Mouse (Mus musculus) limb, embryonic 15.5 days (tissue): Measurements from ENCODE around the gene Abr. TPM values are rescaled to one million over a fixed set of nuclear protein-coding genes. Genes with fewer than 3 reads are reported as not detected.
A peak's percentile ranks its signal among the peaks of the same experiment; 100 is the strongest.

Experiments
- ATAC-seq: fragments of 200-750 bp; cut with Nextera tagmentation; 2 replicates; pipeline ENCODE4 v1.8.0; 2017; ENCODE audit warnings: low read depth, moderate TSS enrichment; ENCODE audit not compliant: insufficient number of reproducible peaks, low FRiP score, low TSS enrichment
- H3K27ac ChIP-seq: fragments of 300-500 bp; sonication (generic); 2 replicates; pipeline ENCODE4 v1.5.1; 2015; ENCODE audit warnings: moderate library complexity, mild to moderate bottlenecking, inconsistent platforms
- H3K27me3 ChIP-seq: fragments of 300-500 bp; sonication (generic); 2 replicates; pipeline ENCODE4 v1.6.1; 2015; ENCODE audit warnings: inconsistent platforms
- H3K36me3 ChIP-seq: fragments of 300-500 bp; sonication (generic); 2 replicates; pipeline ENCODE4 v1.6.1; 2015; ENCODE audit warnings: inconsistent platforms
- H3K4me1 ChIP-seq: fragments of 300-500 bp; sonication (generic); 2 replicates; pipeline ENCODE4 v1.6.1; 2015; ENCODE audit warnings: inconsistent platforms
- H3K4me2 ChIP-seq: fragments of 300-500 bp; sonication (generic); 2 replicates; pipeline ENCODE4 v1.6.1; 2015; ENCODE audit warnings: mild to moderate bottlenecking, inconsistent platforms
- H3K4me3 ChIP-seq: fragments of 300-500 bp; sonication (generic); 2 replicates; pipeline ENCODE4 v1.5.1; 2015; ENCODE audit warnings: mild to moderate bottlenecking, inconsistent platforms
- H3K9ac ChIP-seq: fragments of 300-500 bp; sonication (generic); 2 replicates; pipeline ENCODE4 v1.6.1; 2015; ENCODE audit warnings: inconsistent platforms
- H3K9me3 ChIP-seq: fragments of 300-500 bp; sonication (generic); 2 replicates; pipeline ENCODE4 v1.6.1; 2016; ENCODE audit warnings: inconsistent platforms
- WGBS: fragments of 180-500 bp; shearing (Covaris S2); methylation state at CpG from one replicate; pipeline ENCODE4 v1.1.7; 2015; 5-methylcytosine and 5-hydroxymethylcytosine counted together
- polyA plus RNA-seq: library from polyadenylated mRNA; unstranded; fragments of >200 nt; fragmentation: Nextera tagmentation; extraction: Ambion mirVana; gene quantifications from 2 replicates; pipeline ENCODE4 v1.2.1, GENCODE M21; 2015

Abr gene
- polyA plus RNA-seq, result 31.2 and 31.9 TPM in 2 replicates

DNA sequence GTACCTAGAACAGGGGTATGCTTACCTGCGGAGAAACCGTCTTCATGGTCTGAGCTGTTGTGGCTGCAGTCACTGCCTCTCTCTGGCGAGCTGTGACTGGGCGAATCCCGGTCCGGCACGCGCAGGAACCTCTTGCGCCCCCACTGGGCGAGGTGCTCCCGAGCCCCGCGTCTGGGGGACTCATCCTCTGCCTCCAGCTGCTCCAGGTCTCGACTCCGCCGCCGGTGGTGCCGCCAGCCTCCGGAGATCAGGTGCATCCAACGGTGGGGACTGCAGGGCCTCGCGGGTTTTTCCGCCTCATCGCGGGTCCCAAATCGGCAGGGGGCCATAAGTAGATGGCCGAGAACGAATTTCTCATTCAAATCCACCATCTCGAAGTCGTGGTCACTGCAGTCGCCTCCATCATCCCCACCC is at the start of gene Abr:
Gene Abr (minus strand): TSS at position 163 of the 414 bp plus-strand sequence.
- Histone ChIP-seq H3K4me1 (peaks cover 18% of the 10 kb centered on the region), H3K4me3 (peak within 1 kb of the TSS; percentile 66), H3K27ac (no peak within 1 kb of the TSS), H3K36me3 (no peaks in the 10 kb centered on the region), H3K27me3 (peaks cover 23% of the 10 kb centered on the region), H3K9ac (peak within 1 kb of the TSS; percentile 44), H3K9me3 (no peaks in the 10 kb centered on the region), H3K4me2 (peak within 1 kb of the TSS; percentile 100)
- WGBS, result 0% methylated on average over 31 of the region's 31 CpGs
- ATAC-seq, result no peak

DNA sequence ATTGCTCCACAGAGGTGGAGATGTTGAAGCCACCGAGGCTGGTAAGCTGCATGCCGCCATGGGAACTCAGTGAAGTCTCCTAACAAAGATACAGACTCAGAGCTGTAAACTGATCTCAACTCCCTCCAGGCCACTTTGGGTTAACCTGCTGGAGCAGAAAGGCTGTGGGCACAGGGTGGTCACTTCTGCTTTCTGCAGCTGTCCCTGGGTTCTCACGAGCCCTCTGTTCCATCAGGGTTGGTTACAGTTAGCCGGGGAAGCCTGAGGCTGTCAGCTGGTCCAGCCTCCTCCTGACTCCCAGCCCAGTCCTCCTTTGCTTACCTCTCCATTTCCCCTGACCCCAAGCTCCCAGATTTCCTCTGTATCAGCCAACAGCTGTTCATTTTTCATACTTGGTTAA is 45.7 kb upstream of the Abr start:
- no peak for ATAC-seq
- peaks cover 20% of the 10 kb centered on the region for H3K4me1 ChIP-seq
- peaks cover 71% of the 10 kb centered on the region for H3K27me3 ChIP-seq
- no peaks in the 10 kb centered on the region for H3K9me3 ChIP-seq
- H3K9ac ChIP-seq, result no peak overlapping the region
- no peak overlapping the region for H3K27ac ChIP-seq
- H3K36me3 ChIP-seq, result no peaks in the 10 kb centered on the region
- no peak overlapping the region for H3K4me2 ChIP-seq
- H3K4me3 ChIP-seq, result no peak overlapping the region
- 19% methylated on average over 4 of the region's 4 CpGs for WGBS

DNA sequence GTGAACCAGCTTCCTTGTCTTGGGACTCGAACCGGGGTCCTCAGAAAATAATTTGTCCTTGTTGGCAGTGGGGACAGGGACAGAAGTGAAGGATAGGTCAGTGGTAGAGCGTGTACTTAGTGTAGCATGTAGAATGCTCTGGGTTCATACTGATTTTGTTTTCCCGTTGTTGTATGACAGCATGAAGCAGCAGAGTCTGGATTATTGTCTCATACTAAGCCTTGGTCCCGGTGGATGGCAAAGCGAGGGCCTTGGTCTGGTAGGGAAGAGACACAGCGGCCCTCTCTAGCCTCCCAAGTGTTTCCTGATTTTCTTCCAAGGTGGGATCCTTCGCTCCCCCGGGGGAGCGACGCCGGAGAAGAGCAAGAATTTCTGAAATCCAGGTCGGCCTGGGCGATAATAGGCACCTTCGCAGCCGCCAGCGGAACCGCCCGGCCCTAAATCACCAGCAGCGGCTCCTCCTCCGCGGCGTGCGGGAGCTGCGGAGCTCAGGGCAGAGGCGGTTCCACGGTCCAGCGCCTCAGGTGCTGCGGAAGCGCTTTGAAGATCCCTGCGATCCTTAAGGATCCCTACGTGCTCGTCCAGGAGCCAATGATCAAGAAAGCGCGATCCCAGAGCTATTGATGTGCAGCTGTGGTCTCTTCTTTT is 44.0 kb upstream of the Abr start:
- no peak for ATAC-seq

DNA sequence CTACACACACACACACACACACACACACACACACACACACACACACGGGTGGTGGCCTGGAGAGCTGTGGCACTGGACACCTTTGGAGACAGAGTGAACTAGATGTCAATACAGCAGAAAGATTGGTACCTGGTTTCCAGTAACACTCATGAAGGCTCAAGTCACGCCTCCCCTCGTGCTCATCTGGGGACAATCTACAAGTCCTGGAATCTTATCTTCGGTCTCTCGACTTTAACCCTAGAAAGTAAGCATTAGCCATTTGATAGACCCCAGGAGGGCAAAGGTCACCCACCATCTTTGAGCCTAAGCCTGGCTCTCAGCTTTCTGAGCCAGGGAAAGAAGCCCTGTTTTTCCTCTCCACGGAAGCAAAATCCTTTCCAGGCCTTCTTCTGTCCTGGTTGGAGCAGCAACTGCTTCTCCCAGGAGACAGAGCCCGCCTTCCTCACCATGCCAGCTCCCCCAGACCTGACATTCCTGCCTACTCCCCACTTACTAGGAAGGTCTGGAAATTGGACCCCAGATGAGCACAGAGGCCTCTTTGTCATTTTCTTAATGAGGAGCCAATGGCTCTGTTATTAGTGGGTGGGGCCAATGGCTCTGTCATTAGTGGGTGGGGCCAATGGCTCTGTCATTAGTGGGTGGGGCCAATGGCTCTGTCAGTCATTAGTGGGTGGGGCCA is 39.8 kb upstream of the Abr start:
- no peak overlapping the region for H3K9ac ChIP-seq
- no peak overlapping the region for H3K4me2 ChIP-seq
- no peaks in the 10 kb centered on the region for H3K36me3 ChIP-seq
- H3K27ac ChIP-seq, result no peak overlapping the region
- WGBS, result 48% methylated on average over 6 of the region's 7 CpGs
- no peak for ATAC-seq
- H3K27me3 ChIP-seq, result peaks cover 22% of the 10 kb centered on the region
- peaks cover 18% of the 10 kb centered on the region for H3K4me1 ChIP-seq
- no peak overlapping the region for H3K4me3 ChIP-seq
- H3K9me3 ChIP-seq, result no peaks in the 10 kb centered on the region

More for the DNA sequence above, 44.0 kb upstream of the Abr start:
- no peaks in the 10 kb centered on the region for H3K36me3 ChIP-seq
- H3K4me3 ChIP-seq, result peak overlapping the region; percentile 33
- peaks cover 54% of the 10 kb centered on the region for H3K27me3 ChIP-seq
- peak overlapping the region; percentile 11; the same call in 1 of the 2 replicates for H3K9ac ChIP-seq
- WGBS, result 9% methylated on average over 35 of the region's 35 CpGs
- H3K27ac ChIP-seq, result no peak overlapping the region
- H3K4me1 ChIP-seq, result peaks cover 9% of the 10 kb centered on the region; the same call in 1 of the 2 replicates
- H3K4me2 ChIP-seq, result peak overlapping the region; percentile 63
- no peaks in the 10 kb centered on the region for H3K9me3 ChIP-seq

DNA sequence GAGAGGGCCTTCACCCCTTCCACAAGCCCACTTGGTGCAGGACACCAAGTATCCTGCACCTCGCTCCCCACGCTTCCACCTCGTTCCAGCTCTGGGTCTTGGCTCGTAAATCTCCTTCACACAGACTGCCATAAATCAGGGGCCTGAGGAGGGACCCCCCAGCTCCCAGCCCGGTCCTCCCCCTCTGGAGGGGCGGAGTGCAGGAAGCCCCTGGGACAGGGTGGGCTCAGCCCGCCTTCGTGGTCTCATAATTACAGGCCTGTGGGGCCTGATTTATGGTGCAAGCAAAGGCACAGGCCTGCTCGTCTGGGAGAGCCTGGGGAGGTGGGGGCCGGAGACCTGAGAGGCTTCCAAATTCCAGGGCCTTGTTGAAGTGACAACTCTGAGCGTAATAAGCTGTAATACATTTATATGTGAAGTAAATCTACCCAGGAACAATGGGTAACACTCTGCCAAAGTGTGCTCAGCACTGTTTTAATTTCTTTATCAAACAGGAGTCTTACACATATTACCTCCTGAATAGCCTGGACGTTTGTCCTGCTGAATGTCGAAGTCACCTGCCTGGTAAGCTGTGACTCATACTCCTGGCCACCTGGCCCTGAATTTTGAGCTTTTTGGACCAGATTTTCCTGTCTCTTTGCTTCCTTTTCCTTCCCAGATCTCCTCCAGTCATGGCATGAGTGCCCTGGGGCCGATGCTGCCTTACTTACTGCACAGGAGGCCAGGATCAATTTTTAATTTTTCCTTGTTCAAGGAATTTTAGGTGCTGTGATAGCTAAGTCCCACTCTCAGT is 37.2 kb upstream of the Abr start:
- Histone ChIP-seq H3K4me2 (no peak overlapping the region), H3K4me3 (no peak overlapping the region), H3K4me1 (peaks cover 10% of the 10 kb centered on the region), H3K9ac (no peak overlapping the region), H3K27me3 (peaks cover 3% of the 10 kb centered on the region; the same call in 1 of the 2 replicates), H3K36me3 (no peaks in the 10 kb centered on the region), H3K9me3 (no peaks in the 10 kb centered on the region), H3K27ac (no peak overlapping the region)
- no peak for ATAC-seq
- 22% methylated on average over 14 of the region's 14 CpGs for WGBS

- Histone ChIP-seq H3K4me2 (no peak overlapping the region), H3K27ac (no peak overlapping the region), H3K9me3 (no peaks in the 10 kb centered on the region), H3K27me3 (no peaks in the 10 kb centered on the region), H3K36me3 (no peaks in the 10 kb centered on the region), H3K4me1 (peaks cover 10% of the 10 kb centered on the region), H3K4me3 (no peak overlapping the region), H3K9ac (no peak overlapping the region)
- 48% methylated on average over 4 of the region's 4 CpGs for WGBS
- ATAC-seq, result no peak
Measured at GRCm38 (mm10) chr11:76657450-76657970, 35.4 kb upstream of the Abr start.

GRCm38 (mm10) chr11:76655106-76655505 is 33.0 kb upstream of the Abr start:
- Histone ChIP-seq H3K9ac (no peak overlapping the region), H3K4me2 (peak overlapping the region; percentile 49), H3K4me3 (peak overlapping the region; percentile 28), H3K4me1 (peaks cover 10% of the 10 kb centered on the region), H3K27ac (no peak overlapping the region), H3K36me3 (no peaks in the 10 kb centered on the region), H3K27me3 (no peaks in the 10 kb centered on the region), H3K9me3 (no peaks in the 10 kb centered on the region)
- ATAC-seq, result no peak
- 5% methylated on average over 10 of the region's 10 CpGs for WGBS

GRCm38 (mm10) chr11:76652838-76653334 is 30.8 kb upstream of the Abr start:
- WGBS, result 57% methylated on average over 3 of the region's 3 CpGs
- no peak for ATAC-seq
- no peak overlapping the region for H3K27ac ChIP-seq

DNA sequence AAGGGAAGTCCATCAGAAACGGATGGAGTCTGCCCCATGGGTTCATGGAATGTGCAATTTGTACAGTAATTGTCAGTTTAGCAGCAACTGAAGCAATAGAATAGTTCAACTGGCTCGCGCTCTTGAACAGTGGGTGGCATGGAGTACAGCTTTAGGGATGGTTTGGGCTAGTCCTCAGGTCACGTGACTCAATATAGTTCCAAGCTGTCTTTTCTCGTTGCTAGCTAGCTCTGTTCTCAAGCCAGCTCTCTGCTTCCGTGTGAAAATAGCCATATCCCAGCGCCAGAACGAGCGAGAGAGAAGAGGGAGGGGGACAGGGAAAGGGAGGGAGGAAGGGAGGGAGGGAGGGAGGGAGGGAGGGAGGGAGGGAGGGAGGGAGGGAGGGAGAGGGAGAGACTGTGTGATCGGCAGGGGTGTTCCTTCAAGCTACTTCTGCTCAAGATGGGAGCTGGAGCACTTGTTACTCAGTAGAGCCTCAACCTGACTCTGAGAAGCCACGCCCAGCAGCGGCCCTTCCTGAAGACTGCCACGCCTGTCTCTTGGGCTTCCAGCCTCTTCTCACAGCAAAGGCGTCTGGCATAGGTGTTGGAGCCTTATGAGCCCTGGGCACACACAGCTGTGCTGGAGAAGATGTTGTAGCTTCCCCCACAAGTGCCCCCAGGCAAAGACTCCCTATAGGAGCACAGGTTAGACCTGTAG is 28.9 kb upstream of the Abr start:
- Histone ChIP-seq H3K36me3 (no peaks in the 10 kb centered on the region), H3K4me3 (no peak overlapping the region), H3K27me3 (no peaks in the 10 kb centered on the region), H3K4me1 (peaks cover 8% of the 10 kb centered on the region), H3K4me2 (no peak overlapping the region), H3K27ac (no peak overlapping the region), H3K9ac (no peak overlapping the region), H3K9me3 (no peaks in the 10 kb centered on the region)
- WGBS, result 52% methylated on average over 13 of the region's 14 CpGs
- no peak for ATAC-seq

More at GRCm38 (mm10) chr11:76652838-76653334, 30.8 kb upstream of the Abr start:
- Histone ChIP-seq H3K27me3 (no peaks in the 10 kb centered on the region), H3K9ac (no peak overlapping the region), H3K4me1 (no peaks in the 10 kb centered on the region), H3K4me2 (no peak overlapping the region), H3K4me3 (no peak overlapping the region), H3K36me3 (no peaks in the 10 kb centered on the region), H3K9me3 (no peaks in the 10 kb centered on the region)

DNA sequence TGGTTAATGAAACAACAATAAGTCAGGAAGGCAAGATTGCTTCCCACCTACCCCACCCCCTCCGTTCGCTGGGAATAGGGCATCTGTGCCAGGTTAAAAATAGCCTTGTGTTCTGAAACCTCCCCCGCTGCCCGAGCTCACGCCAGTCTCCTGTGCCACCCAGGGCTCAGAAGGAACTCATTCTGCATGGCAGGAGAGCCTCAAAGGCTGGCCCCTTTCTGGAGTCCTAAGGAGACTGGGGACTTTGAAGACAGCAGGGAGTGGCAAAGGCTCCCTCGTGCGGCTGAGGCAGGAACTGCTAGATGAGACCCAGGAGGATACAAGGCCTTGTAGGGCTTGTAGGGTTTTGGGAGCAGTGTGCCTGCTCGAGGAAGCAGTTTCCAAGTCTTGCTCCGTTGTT is 25.4 kb upstream of the Abr start:
- no peaks in the 10 kb centered on the region for H3K9me3 ChIP-seq
- H3K4me3 ChIP-seq, result 0 out of 2 replicates have a peak overlapping the region, but pooled peaks have one; percentile 7
- H3K4me2 ChIP-seq, result peak overlapping the region; percentile 35
- ATAC-seq, result no peak
- 4% methylated on average over 9 of the region's 9 CpGs for WGBS
- peaks cover 16% of the 10 kb centered on the region; the same call in 1 of the 2 replicates for H3K27me3 ChIP-seq
- H3K9ac ChIP-seq, result no peak overlapping the region
- no peak overlapping the region for H3K27ac ChIP-seq
- peaks cover 14% of the 10 kb centered on the region for H3K4me1 ChIP-seq
- no peaks in the 10 kb centered on the region for H3K36me3 ChIP-seq

GRCm38 (mm10) chr11:76647062-76647461 is 24.9 kb upstream of the Abr start:
- Histone ChIP-seq H3K9ac (no peak overlapping the region), H3K4me3 (0 out of 2 replicates have a peak overlapping the region, but pooled peaks have one; percentile 7), H3K27ac (no peak overlapping the region), H3K4me1 (peaks cover 14% of the 10 kb centered on the region), H3K36me3 (no peaks in the 10 kb centered on the region), H3K9me3 (no peaks in the 10 kb centered on the region), H3K27me3 (peaks cover 16% of the 10 kb centered on the region; the same call in 1 of the 2 replicates), H3K4me2 (peak overlapping the region; percentile 35)
- ATAC-seq, result no peak
- WGBS, result 6% methylated on average over 7 of the region's 7 CpGs
